Mouse (Mus musculus) limb, embryonic 11.5 days (tissue): Measurements from ENCODE around the gene Fcho1. TPM values are rescaled to one million over a fixed set of nuclear protein-coding genes. Genes with fewer than 3 reads are reported as not detected.
A peak's percentile ranks its signal among the peaks of the same experiment; 100 is the strongest.
"Not testable (repeated sequence)": the region's sequence is repeated elsewhere in the genome, so short reads cannot be mapped to it uniquely, and the experiment has no call there.

ENCODE experiments used
- ATAC-seq: fragments of 200-750 bp; cut with Nextera tagmentation; 2 replicates; pipeline ENCODE4 v1.8.0; 2017; ENCODE audit warnings: low read depth; ENCODE audit not compliant: insufficient number of reproducible peaks, low FRiP score, low TSS enrichment
- DNase-seq: peaks from one replicate; pipeline ENCODE4 v3.0.0-alpha.2; 2015; ENCODE audit warnings: low spot score
- H3K27ac ChIP-seq: fragments of 300-500 bp; sonication (generic); replicated peaks from 2 replicates; pipeline ENCODE4 v1.5.1; 2014; ENCODE audit warnings: low read depth, mild to moderate bottlenecking, low read length
- H3K27me3 ChIP-seq: fragments of 300-500 bp; sonication (generic); 2 replicates; pipeline ENCODE4 v1.6.1; 2014; ENCODE audit warnings: mild to moderate bottlenecking, low read length, mixed read lengths; ENCODE audit not compliant: control insufficient read depth, insufficient read depth
- H3K36me3 ChIP-seq: fragments of 300-500 bp; sonication (generic); 2 replicates; pipeline ENCODE4 v1.6.1; 2014; ENCODE audit warnings: mild to moderate bottlenecking, low read length, moderate library complexity, mixed read lengths; ENCODE audit not compliant: control insufficient read depth, insufficient read depth
- H3K4me1 ChIP-seq: fragments of 300-500 bp; sonication (generic); 2 replicates; pipeline ENCODE4 v1.6.1; 2014; ENCODE audit warnings: low read length, mixed read lengths; ENCODE audit not compliant: control insufficient read depth, insufficient read depth
- H3K4me2 ChIP-seq: fragments of 300-500 bp; sonication (generic); 2 replicates; pipeline ENCODE4 v1.6.1; 2014; ENCODE audit warnings: low read depth, mild to moderate bottlenecking, moderate library complexity; ENCODE audit not compliant: severe bottlenecking
- H3K4me3 ChIP-seq: fragments of 300-500 bp; sonication (generic); 2 replicates; pipeline ENCODE4 v1.5.1; 2014; ENCODE audit warnings: low read depth, low read length
- H3K9ac ChIP-seq: fragments of 300-500 bp; sonication (generic); 2 replicates; pipeline ENCODE4 v1.6.1; 2014; ENCODE audit warnings: mild to moderate bottlenecking, low read length
- H3K9me3 ChIP-seq: fragments of 300-500 bp; sonication (generic); 2 replicates; pipeline ENCODE4 v1.6.1; 2016; ENCODE audit warnings: low read length; ENCODE audit not compliant: control insufficient read depth
- WGBS: fragments of 180-500 bp; shearing (Covaris S2); extraction: QIAGEN DNeasy Blood & Tissue Kit; methylation state at CpG from one replicate; pipeline ENCODE4 v1.1.7; 2014; 5-methylcytosine and 5-hydroxymethylcytosine counted together
- polyA plus RNA-seq: library from polyadenylated mRNA; unstranded; fragments of >200 nt; fragmentation: Nextera tagmentation; extraction: Ambion mirVana; gene quantifications from 2 replicates; pipeline ENCODE4 v1.2.1, GENCODE M21; 2014

Gene Fcho1
- polyA plus RNA-seq, 1 experiment from 2014 or later: 3.4 TPM

- peaks cover 23% of the 10 kb centered on the region for H3K27me3 ChIP-seq
- WGBS: 63% methylated on average over 2 of the region's 2 CpGs
Observed at GRCm38 (mm10) chr8:71711574-71711973, 13.9 kb downstream of the Fcho1 start.

GRCm38 (mm10) chr8:71709800-71710446 is 15.6 kb downstream of the Fcho1 start:
- Histone ChIP-seq H3K27me3 (peaks cover 23% of the 10 kb centered on the region), H3K4me2 (no peak overlapping the region), H3K9me3 (no peaks in the 10 kb centered on the region), H3K27ac (no peak overlapping the region), H3K36me3 (no peaks in the 10 kb centered on the region), H3K4me3 (no peak overlapping the region), H3K9ac (no peak overlapping the region), H3K4me1 (no peaks in the 10 kb centered on the region)
- peak; percentile 59; the same call in 1 of the 2 replicates for ATAC-seq
- peak; percentile 93 for DNase-seq
- WGBS: 22% methylated on average over 25 of the region's 25 CpGs

More at GRCm38 (mm10) chr8:71711574-71711973, 13.9 kb downstream of the Fcho1 start:
- H3K9me3 ChIP-seq: no peaks in the 10 kb centered on the region
- no peak overlapping the region for H3K4me3 ChIP-seq
- DNase-seq (no peak), ATAC-seq (no peak)
- no peak overlapping the region for H3K4me2 ChIP-seq
- peaks cover 2% of the 10 kb centered on the region; the same call in 1 of the 2 replicates for H3K4me1 ChIP-seq
- H3K27ac ChIP-seq: no peak overlapping the region
- H3K9ac ChIP-seq: no peak overlapping the region
- H3K36me3 ChIP-seq: no peaks in the 10 kb centered on the region

GRCm38 (mm10) chr8:71709134-71709799 is 16.2 kb downstream of the Fcho1 start:
- DNase-seq: no peak
- no peaks in the 10 kb centered on the region for H3K9me3 ChIP-seq
- H3K4me1 ChIP-seq: no peaks in the 10 kb centered on the region
- H3K9ac ChIP-seq: no peak overlapping the region
- no peak overlapping the region for H3K4me2 ChIP-seq
- 42% methylated on average over 25 of the region's 25 CpGs for WGBS
- ATAC-seq: no peak
- peaks cover 23% of the 10 kb centered on the region for H3K27me3 ChIP-seq
- no peak overlapping the region for H3K27ac ChIP-seq
- no peaks in the 10 kb centered on the region for H3K36me3 ChIP-seq
- 0 out of 2 replicates have a peak overlapping the region, but pooled peaks have one; percentile 6 for H3K4me3 ChIP-seq

GRCm38 (mm10) chr8:71707874-71708273 is 17.6 kb downstream of the Fcho1 start:
- Histone ChIP-seq H3K27ac (no peak overlapping the region), H3K4me1 (no peaks in the 10 kb centered on the region), H3K4me3 (no peak overlapping the region), H3K9me3 (no peaks in the 10 kb centered on the region), H3K4me2 (no peak overlapping the region), H3K9ac (no peak overlapping the region), H3K27me3 (peaks cover 26% of the 10 kb centered on the region), H3K36me3 (no peaks in the 10 kb centered on the region)
- WGBS: 34% methylated on average over 8 of the region's 8 CpGs
- ATAC-seq: no peak
- no peak for DNase-seq

GRCm38 (mm10) chr8:71703400-71703799 is 22.1 kb downstream of the Fcho1 start:
- not testable (repeated sequence) for H3K4me2 ChIP-seq, ATAC-seq, DNase-seq, H3K36me3 ChIP-seq, H3K4me3 ChIP-seq, H3K9ac ChIP-seq, H3K4me1 ChIP-seq, H3K27ac ChIP-seq, H3K9me3 ChIP-seq
- H3K27me3 ChIP-seq: peaks cover 47% of the 10 kb centered on the region

- ATAC-seq: no peak
- 81% methylated on average over 3 of the region's 3 CpGs for WGBS
- Histone ChIP-seq H3K4me2 (no peak overlapping the region), H3K9ac (no peak overlapping the region), H3K27me3 (peaks cover 42% of the 10 kb centered on the region), H3K27ac (no peak overlapping the region), H3K4me3 (no peak overlapping the region), H3K36me3 (no peaks in the 10 kb centered on the region), H3K4me1 (no peaks in the 10 kb centered on the region), H3K9me3 (no peaks in the 10 kb centered on the region)
- DNase-seq: no peak
Observed at GRCm38 (mm10) chr8:71702923-71703322, 22.6 kb downstream of the Fcho1 start.

GRCm38 (mm10) chr8:71702087-71702432 is 23.5 kb downstream of the Fcho1 start:
- Histone ChIP-seq H3K27me3 (peaks cover 36% of the 10 kb centered on the region), H3K4me3 (no peak overlapping the region), H3K9ac (no peak overlapping the region), H3K4me2 (no peak overlapping the region), H3K27ac (no peak overlapping the region), H3K4me1 (no peaks in the 10 kb centered on the region), H3K9me3 (no peaks in the 10 kb centered on the region), H3K36me3 (no peaks in the 10 kb centered on the region)
- 29% methylated on average over 4 of the region's 4 CpGs for WGBS
- DNase-seq: no peak
- no peak for ATAC-seq

GRCm38 (mm10) chr8:71701414-71702086 is 24.0 kb downstream of the Fcho1 start, which contains the start of gene B3gnt3:
Gene B3gnt3, minus strand, starts transcription at chr8:71701789.
- ATAC-seq (0 out of 2 replicates have a peak, but pooled peaks have one; percentile 8), DNase-seq (no peak)
- Histone ChIP-seq H3K9me3 (no peaks in the 10 kb centered on the region), H3K9ac (0 out of 2 replicates have a peak within 1 kb of the TSS, but pooled peaks have one; percentile 17), H3K36me3 (no peaks in the 10 kb centered on the region), H3K27ac (no peak within 1 kb of the TSS), H3K4me2 (no peak within 1 kb of the TSS; the same call in 1 of the 2 replicates), H3K4me1 (no peaks in the 10 kb centered on the region), H3K27me3 (peaks cover 38% of the 10 kb centered on the region), H3K4me3 (no peak within 1 kb of the TSS)
- 18% methylated on average over 32 of the region's 34 CpGs for WGBS
